Mouse (Mus musculus) cerebellum, postnatal 36 days (tissue): Measurements from ENCODE around the gene Msx1.
"Not testable (repeated sequence)": the region's sequence is repeated elsewhere in the genome, so short reads cannot be mapped to it uniquely, and the experiment has no call there.

Experiments used
- DNase-seq, 2 experiments: peaks; one replicate each; pipeline ENCODE4 v3.0.0; 2021 to 2022; ENCODE audit warnings: mixed read lengths in 2 of 2

Msx1 gene

GRCm38 (mm10) chr5:37824461-37824795 is at the start of gene Msx1:
Gene Msx1, minus strand, starts transcription at chr5:37824583.
- DNase-seq = peak; percentile 43 to 51

- DNase-seq = no peak
Measured at GRCm38 (mm10) chr5:37865471-37865870, 41.1 kb upstream of the Msx1 start.

DNA sequence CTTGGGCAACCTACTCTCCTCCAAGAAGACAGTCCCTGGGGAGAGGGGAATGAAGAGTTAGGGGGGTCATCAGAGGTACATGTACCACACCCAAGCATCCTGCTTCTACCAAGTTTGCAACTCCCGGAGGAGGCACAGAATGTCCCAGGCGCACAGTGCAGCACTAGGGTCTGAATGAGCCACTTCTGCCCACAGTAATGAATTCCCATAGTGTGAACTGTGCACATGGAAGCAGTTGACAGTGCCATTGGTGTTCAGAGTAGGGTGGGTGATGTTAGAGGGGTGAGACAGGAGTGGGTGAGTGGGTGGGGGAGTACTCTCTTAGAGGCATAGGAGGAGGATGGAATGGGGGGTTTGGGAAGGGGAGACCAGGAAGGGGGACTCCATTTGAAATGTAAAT is 39.9 kb upstream of the Msx1 start:
- DNase-seq = no peak

- no peak for DNase-seq
Measured at GRCm38 (mm10) chr5:37860846-37861245, 36.5 kb upstream of the Msx1 start.

- peak; percentile 49 for DNase-seq
Measured at GRCm38 (mm10) chr5:37860151-37860721, 35.9 kb upstream of the Msx1 start.

DNA sequence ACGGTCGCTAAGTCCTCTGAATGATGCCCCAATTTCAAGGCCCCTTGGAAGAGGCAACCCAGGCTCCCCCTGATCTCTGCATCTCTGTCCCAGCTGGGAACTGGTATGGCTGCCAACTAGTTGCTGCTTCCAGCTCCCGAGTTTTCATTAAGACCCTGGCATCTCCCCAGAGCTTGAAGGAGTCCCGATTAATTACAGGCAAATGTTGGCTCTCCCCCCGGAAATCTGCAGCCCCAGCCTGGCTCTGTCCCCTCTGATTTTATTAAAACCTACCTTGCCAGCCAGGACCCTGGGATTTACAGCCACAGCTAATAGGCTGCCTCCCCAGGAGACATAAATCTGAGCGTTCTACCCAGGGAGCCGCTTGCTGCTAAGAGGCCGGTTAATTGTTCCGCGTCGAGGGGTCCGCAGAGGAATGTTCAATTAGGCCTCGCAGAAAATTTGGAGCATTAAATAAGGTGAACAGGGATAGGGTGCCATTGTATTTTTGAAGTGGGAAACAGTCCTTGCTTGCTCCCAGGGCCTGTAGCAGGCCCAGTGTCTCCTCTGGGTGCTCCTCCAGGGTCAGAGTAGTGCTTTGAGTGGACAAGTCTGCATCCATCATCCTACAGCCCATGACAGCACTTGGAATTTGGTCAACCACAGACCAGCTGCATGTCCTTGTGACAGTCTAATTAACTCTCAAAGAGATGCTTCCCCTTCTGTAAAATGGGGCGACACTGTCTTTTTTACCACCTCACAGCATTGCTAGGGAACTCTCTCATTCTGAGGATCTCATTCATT is 33.6 kb upstream of the Msx1 start:
- DNase-seq = no peak

- DNase-seq = no peak
Measured at GRCm38 (mm10) chr5:37856057-37856456, 31.7 kb upstream of the Msx1 start.

DNA sequence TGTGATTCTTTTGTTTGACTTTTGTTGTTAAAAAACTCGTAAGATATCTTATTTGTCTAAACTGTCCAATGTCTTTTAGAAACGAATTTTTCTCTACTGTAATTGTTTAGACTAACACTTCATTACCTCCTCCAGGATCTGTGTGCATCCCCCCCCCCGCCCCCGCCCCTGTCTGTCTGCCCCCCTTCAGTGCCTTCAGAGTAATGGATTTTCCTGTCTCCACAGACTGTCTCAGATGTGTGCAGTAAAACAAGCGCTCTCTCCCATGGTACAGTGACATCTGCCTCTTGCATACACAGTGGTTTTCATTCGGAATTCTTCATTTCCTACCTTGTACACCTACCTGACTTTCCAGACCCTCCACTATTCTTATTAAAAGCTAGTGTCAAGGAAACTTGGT is 29.9 kb upstream of the Msx1 start:
- DNase-seq = no peak

GRCm38 (mm10) chr5:37851305-37851982 is 27.1 kb upstream of the Msx1 start:
- no peak for DNase-seq

- no peak for DNase-seq
Measured at GRCm38 (mm10) chr5:37848991-37849719, 24.8 kb upstream of the Msx1 start.

DNA sequence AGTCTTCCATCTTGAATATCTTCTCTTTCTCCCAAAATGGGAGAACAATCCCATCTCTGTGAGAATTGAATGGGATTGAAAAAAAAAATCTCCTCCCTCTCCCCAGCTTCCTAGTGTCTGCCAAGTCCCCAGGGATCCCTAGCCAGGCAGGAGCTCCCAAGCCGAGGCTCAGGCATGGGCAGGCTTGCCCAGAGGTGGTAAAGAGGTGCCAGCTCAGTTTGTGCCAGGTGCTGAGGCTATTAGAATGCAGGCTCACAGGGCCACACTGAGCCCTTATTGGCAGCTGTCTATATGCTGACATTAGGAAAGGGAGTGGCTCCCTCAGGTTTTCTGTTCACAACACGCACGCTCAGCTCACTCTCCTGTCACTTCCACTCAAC is 11.9 kb upstream of the Msx1 start:
- no peak for DNase-seq

DNA sequence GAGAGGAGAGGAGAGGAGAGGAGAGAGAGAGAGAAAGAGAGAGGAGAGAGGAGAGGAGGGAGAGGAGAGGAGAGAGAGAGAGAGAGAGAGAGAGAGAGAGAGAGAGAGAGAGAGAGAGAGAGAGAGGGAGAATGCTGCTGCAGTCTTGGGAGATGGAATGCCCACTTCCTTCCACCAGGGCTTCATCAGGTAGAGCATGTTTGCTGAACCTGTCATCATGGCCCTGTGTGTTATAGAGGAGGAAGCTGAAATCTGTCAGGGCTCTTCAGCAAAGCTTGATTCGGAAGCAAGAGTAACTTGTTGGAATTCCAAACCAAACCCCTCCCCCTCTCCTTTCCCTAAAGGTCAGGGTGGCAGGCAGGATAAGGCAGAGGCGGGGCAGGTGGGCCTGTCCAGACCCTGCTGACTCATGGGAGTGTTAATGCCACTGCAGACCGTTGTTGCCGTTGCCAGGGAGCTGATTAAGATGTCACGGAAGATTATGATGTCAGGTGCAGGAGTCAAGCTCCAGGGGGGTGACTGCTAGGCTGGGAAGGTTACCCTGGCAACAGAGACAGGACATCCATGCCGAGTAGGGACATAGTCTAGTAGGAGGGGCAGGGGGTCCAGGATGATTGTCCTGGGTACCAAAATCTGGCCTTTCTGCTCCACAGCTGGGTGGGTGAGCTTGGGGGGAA is 11.3 kb upstream of the Msx1 start:
- DNase-seq = no peak

DNA sequence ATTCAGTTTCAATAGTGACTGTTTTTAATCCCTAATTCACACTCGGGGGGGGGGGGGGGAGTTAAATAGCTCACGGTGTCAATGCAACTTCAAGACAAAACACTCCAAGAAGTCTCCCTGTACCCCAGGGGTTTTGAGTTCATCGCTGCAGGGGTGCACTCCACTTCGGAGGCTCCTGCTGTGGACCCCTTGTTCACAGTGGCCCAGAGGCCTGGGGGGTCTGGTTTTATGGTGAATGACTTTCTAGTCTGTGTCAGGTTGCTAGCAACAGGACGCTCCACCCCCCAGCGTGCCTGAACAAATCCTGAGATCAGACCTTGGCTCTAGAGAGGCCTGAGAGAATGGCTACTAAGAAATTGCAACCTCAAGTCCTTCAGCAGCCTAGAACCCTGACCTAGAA is 8.4 kb upstream of the Msx1 start:
- DNase-seq = no peak

DNA sequence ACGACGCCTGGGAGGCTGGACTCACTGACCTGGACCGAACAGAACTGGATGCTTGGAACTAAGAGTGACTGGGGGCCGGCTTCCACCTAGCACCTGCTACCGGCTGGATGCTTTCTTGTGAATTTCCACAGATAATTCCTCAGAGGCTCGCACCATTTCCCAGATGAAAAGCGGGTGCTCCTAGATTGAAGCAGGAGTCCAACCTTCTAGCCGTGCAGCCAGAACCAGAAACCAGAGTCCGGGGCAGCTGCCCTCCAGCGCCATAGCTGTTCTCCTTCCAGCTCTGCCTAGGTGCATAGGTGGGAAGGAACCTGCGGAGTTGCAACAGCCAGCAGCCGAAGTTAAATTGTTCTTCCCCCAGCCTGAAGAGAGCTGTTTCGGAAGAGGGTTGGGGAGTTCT is 7.6 kb upstream of the Msx1 start:
- no peak for DNase-seq

GRCm38 (mm10) chr5:37830436-37830835 is 6.1 kb upstream of the Msx1 start:
- DNase-seq = not testable (repeated sequence)

DNA sequence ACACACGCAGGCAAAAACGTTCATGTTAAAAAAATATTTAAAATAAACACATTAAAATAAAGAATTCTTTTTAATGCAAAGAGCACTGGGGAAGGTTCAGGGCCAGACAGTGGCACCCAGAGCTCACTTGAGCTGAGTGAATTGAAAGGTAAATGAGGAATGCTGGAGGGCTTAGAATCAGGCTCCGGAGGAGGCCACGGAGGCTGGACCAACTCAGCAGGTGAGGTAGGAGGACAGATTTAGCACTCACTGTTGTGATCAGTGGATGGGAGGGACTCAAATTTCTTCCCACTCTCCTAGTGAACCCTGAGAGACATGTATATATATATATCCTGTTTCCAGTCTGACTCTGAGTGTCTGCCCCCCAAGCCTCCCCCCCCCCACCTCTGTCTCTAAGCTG is 5.5 kb upstream of the Msx1 start:
- DNase-seq = no peak

GRCm38 (mm10) chr5:37829296-37829670 is 4.9 kb upstream of the Msx1 start:
- no peak for DNase-seq

GRCm38 (mm10) chr5:37828591-37829295 is 4.4 kb upstream of the Msx1 start:
- no peak for DNase-seq

DNA sequence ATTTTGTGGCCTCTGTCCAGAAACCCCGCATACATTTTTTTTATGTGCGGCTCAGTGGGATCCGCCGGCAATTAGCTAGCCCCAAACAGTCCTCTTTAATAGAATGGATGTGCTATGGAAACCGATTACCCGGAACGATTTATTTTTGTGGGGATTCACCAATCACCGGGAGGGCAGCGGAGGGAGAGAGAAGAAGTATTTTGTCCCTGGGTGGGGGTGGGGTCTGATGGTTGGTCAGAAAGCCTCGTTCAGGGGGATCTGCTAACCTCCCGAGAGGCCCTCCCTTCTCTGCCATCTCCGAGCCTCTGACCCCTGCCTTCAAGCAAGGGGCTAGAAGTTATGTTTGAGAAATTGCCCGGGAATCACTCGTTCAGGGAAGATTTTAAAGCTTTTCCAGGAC is 3.6 kb upstream of the Msx1 start:
- DNase-seq = no peak

DNA sequence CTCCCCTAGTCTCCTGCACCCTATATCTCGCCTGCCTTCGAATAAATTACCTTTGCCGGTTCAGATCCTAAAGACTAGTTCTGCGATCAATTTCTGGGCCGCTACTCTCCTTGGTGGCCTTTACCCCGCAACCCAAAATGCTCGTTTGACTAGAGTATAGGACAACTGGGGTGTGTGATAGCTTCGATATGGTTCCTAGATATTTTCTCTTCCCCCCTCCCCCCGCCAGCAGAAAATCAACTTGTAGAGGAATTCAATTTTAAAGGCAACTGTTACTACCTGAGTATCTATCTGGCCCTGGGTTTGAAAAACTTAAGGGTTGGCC is 3.2 kb upstream of the Msx1 start:
- DNase-seq = no peak

DNA sequence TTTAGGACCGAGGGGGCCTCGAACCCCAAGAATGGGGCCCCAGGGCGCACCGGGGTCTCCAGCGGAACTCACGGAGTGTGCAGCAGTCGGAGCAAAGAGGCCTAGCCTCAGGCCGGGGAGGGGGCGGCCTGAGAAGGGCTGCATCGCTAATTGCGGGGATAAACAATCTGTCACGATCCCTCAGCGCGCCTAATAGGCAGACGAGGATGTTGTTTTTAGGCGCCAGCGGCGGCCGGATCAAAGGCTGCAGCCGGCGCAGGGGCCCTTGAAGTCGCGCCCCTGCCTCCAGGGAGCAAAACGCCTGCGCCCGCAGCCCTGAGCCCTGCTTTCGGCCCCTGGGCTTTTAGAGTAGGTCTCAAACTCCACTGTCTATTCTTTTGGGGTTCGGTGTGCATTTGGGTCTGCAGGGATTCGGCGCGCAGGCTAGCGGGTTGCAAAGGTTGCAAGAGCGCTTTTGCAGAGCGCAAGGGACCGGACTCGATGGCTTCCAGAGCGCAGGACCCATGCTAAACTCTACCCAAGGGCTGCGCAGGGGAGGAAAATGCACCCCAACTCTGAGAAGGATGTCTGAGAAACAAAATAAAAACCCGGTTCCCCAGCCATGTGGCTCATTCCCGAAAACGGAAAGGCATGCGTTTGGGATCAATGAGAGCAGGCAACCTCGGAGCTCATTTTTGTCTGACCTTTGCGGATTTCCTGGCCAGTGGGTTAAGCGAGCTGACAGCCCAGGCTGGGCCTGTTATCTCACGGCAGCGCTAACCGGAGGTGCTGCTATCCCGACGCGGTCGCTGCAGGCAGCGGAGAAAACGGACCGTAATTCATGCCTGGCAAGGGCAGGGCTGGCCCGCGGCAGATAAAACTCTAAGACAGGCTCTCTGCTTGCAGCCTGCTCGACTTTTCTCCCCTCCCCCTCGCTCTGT is 2.6 kb upstream of the Msx1 start:
- DNase-seq = no peak
